Mouse (Mus musculus) frontal cortex, postnatal 10 days (tissue): ENCODE data around the gene Gm20924.
"Not testable (repeated sequence)": the region's sequence is repeated elsewhere in the genome, so short reads cannot be mapped to it uniquely, and the experiment has no call there.

Source experiments
- DNase-seq, 2 experiments: peaks; one replicate each; pipeline ENCODE4 v3.0.0; 2022; ENCODE audit warnings: low spot score in 2 of 2, mixed read lengths in 1 of 2

Gm20924 gene

GRCm38 (mm10) chrY:65207427-65207826 lies at the start of gene Gm20924:
Gm20924 (minus strand) TSS chrY:65207527.
- DNase-seq = not testable (repeated sequence)
